Mouse (Mus musculus) stomach, postnatal 0 days (tissue): ENCODE data around the gene Polr2b.

Experiments
- CTCF ChIP-seq: IDR thresholded peaks from 2 replicates; pipeline ENCODE4 v1.5.1; 2016; ENCODE audit warnings: antibody characterized with exemption, low read depth, mild to moderate bottlenecking, moderate library complexity
- EP300 ChIP-seq: optimal IDR thresholded peaks from 2 replicates; pipeline ENCODE3; 2016; ENCODE audit warnings: antibody characterized with exemption

- TF ChIP-seq EP300: no peak
- TF ChIP-seq CTCF: no peak
Observed at GRCm38 (mm10) chr5:77388359-77388758, 78.4 kb downstream of the Polr2b start.
